Comparison of ENCODE assay signal across 11 mouse cellular contexts in genomic region chr19:41850021-41850718, GRCm38 (mm10). TPM values are rescaled to one million over a fixed set of nuclear protein-coding genes. Genes with fewer than 3 reads are reported as not detected.
A peak's percentile ranks its signal among the peaks of the same experiment; 100 is the strongest.
DNase-seq lines count a peak whose midpoint lies in the region; ATAC-seq lines count a peak whose summit lies in the region.
"Had no signal": no experiment of that assay in that cellular context is flagged by ENCODE, and none has a peak within 500 bp of the region (broad histone marks: within the 10 kb centered on the region; RNA-seq: fewer than 3 reads in every experiment).

No protein-coding gene starts in this region.

- H3K36me3 ChIP-seq in kidney, embryonic 14.5 days (ENCODE audit: control insufficient read depth, insufficient read depth, low read length): no peaks in the 10 kb centered on the region
- H3K36me3 ChIP-seq in embryonic facial prominence, embryonic 15.5 days: no peaks in the 10 kb centered on the region
- H3K36me3 ChIP-seq in hindbrain, embryonic 16.5 days (ENCODE audit: control insufficient read depth, insufficient read depth, low read length): no peaks in the 10 kb centered on the region
- no peaks in the 10 kb centered on the region for H3K36me3 ChIP-seq in neural tube, embryonic 12.5 days

- no peak for ATAC-seq in kidney, embryonic 14.5 days (ENCODE audit: low FRiP score, low TSS enrichment)
- no peak for ATAC-seq in embryonic facial prominence, embryonic 15.5 days (ENCODE audit: insufficient number of reproducible peaks, low FRiP score, low TSS enrichment, low read depth)
- ATAC-seq in hindbrain, embryonic 16.5 days: no peak
- ATAC-seq in neural tube, embryonic 12.5 days (ENCODE audit: low FRiP score, low read depth): no peak

- H3K27me3 ChIP-seq in kidney, embryonic 14.5 days (ENCODE audit: control insufficient read depth, insufficient read depth, low read length): no peaks in the 10 kb centered on the region
- 0 out of 2 replicates have a peak, but pooled peaks cover 3% of the 10 kb centered on the region for H3K27me3 ChIP-seq in embryonic facial prominence, embryonic 15.5 days
- H3K27me3 ChIP-seq in hindbrain, embryonic 16.5 days (replicated peaks; ENCODE audit: control insufficient read depth, insufficient read depth, low read length): no peaks in the 10 kb centered on the region
- H3K27me3 ChIP-seq in neural tube, embryonic 12.5 days (replicated peaks): no peaks in the 10 kb centered on the region

- no peak overlapping the region for H3K4me3 ChIP-seq in kidney, embryonic 14.5 days (ENCODE audit: low read length)
- no peak overlapping the region for H3K4me3 ChIP-seq in embryonic facial prominence, embryonic 15.5 days (replicated peaks)
- no peak overlapping the region for H3K4me3 ChIP-seq in hindbrain, embryonic 16.5 days (ENCODE audit: low read length)
- H3K4me3 ChIP-seq in neural tube, embryonic 12.5 days: no peak overlapping the region

- 17% methylated on average over 6 of the region's 6 CpGs for WGBS in kidney, embryonic 14.5 days
- 17% methylated on average over 6 of the region's 6 CpGs for WGBS in embryonic facial prominence, embryonic 15.5 days
- WGBS in hindbrain, embryonic 16.5 days: 15% methylated on average over 6 of the region's 6 CpGs
- WGBS in neural tube, embryonic 12.5 days: 11% methylated on average over 6 of the region's 6 CpGs

- H3K4me1 ChIP-seq in kidney, embryonic 14.5 days (ENCODE audit: control insufficient read depth, insufficient read depth, low read length): peaks cover 21% of the 10 kb centered on the region; the same call in 1 of the 2 replicates
- H3K4me1 ChIP-seq in embryonic facial prominence, embryonic 15.5 days: peaks cover 29% of the 10 kb centered on the region
- peaks cover 21% of the 10 kb centered on the region for H3K4me1 ChIP-seq in hindbrain, embryonic 16.5 days (ENCODE audit: control insufficient read depth, insufficient read depth, low read depth, low read length)
- H3K4me1 ChIP-seq in neural tube, embryonic 12.5 days: peaks cover 32% of the 10 kb centered on the region

- H3K4me2 ChIP-seq in kidney, embryonic 14.5 days (replicated peaks; ENCODE audit: low read depth, low read length): no peak overlapping the region; the same call in 1 of the 2 replicates
- no peak overlapping the region for H3K4me2 ChIP-seq in embryonic facial prominence, embryonic 15.5 days (replicated peaks)
- H3K4me2 ChIP-seq in hindbrain, embryonic 16.5 days (ENCODE audit: low read length): no peak overlapping the region
- H3K4me2 ChIP-seq in neural tube, embryonic 12.5 days (replicated peaks): peak overlapping the region; percentile 44

- no peak overlapping the region for H3K9ac ChIP-seq in kidney, embryonic 14.5 days (ENCODE audit: low read depth, low read length)
- no peak overlapping the region for H3K9ac ChIP-seq in embryonic facial prominence, embryonic 15.5 days
- H3K9ac ChIP-seq in hindbrain, embryonic 16.5 days (ENCODE audit: low read depth, low read length): no peak overlapping the region
- no peak overlapping the region for H3K9ac ChIP-seq in neural tube, embryonic 12.5 days

- DNase-seq in kidney, postnatal 36 days: no peak
- DNase-seq in layer of hippocampus, postnatal 10 days (ENCODE audit: low spot score in 2 of 2): no peak
- DNase-seq in layer of hippocampus, postnatal 25 days (ENCODE audit: extremely low spot score in 1 of 2, low spot score in 1 of 2): no peak
- no peak for DNase-seq in cerebellum, postnatal 4 days (ENCODE audit: low spot score in 2 of 2)
- DNase-seq: adrenal gland, postnatal 25 days; cerebellum, postnatal 36 days had no signal

- H3K27ac ChIP-seq in kidney, embryonic 14.5 days (ENCODE audit: low read depth, low read length): peak overlapping the region; percentile 88
- peak overlapping the region; percentile 68 for H3K27ac ChIP-seq in embryonic facial prominence, embryonic 15.5 days (replicated peaks)
- H3K27ac ChIP-seq in hindbrain, embryonic 16.5 days (ENCODE audit: low read depth, low read length): peak overlapping the region; percentile 72
- H3K27ac ChIP-seq in neural tube, embryonic 12.5 days: peak overlapping the region; percentile 88
- H3K27ac ChIP-seq: macrophage had no signal

- no peaks in the 10 kb centered on the region for H3K9me3 ChIP-seq in kidney, embryonic 14.5 days (ENCODE audit: control insufficient read depth, low read length)
- H3K9me3 ChIP-seq in embryonic facial prominence, embryonic 15.5 days (replicated peaks): no peaks in the 10 kb centered on the region
- H3K9me3 ChIP-seq in hindbrain, embryonic 16.5 days (ENCODE audit: control insufficient read depth, low read length): no peaks in the 10 kb centered on the region
- no peaks in the 10 kb centered on the region for H3K9me3 ChIP-seq in neural tube, embryonic 12.5 days

RNA-seq across cellular contexts. Expression of gene Frat2, which starts 2.2 kb away (rescaled TPM):
- 5.4 and 7.5 TPM in 2 replicates for polyA plus RNA-seq in kidney, embryonic 14.5 days (2014; fragmentation: Nextera tagmentation; extraction: Ambion mirVana)
- polyA plus RNA-seq in embryonic facial prominence, embryonic 15.5 days (2015; fragmentation: Nextera tagmentation; extraction: Ambion mirVana): 5.6 and 7.1 TPM in 2 replicates
- polyA plus RNA-seq in hindbrain, embryonic 16.5 days (2015; fragmentation: Nextera tagmentation; extraction: Ambion mirVana): 4.3 and 4.6 TPM in 2 replicates
- polyA plus RNA-seq in neural tube, embryonic 12.5 days (2016; fragmentation: Nextera tagmentation; extraction: Ambion mirVana): 19.3 and 19.7 TPM in 2 replicates
- 10 to 100 TPM; 19.1 to 19.4 TPM for total RNA-seq in layer of hippocampus, postnatal 10 days (2021)
- total RNA-seq in layer of hippocampus, postnatal 25 days (2021): 10 to 100 TPM; 13.9 to 14.9 TPM

RNA-seq across cellular contexts. Expression of gene Frat1, which starts 20.4 kb away (rescaled TPM):
- 5.7 and 6.6 TPM in 2 replicates for polyA plus RNA-seq in kidney, embryonic 14.5 days (2014; fragmentation: Nextera tagmentation; extraction: Ambion mirVana)
- polyA plus RNA-seq in embryonic facial prominence, embryonic 15.5 days (2015; fragmentation: Nextera tagmentation; extraction: Ambion mirVana): 6.6 and 7.0 TPM in 2 replicates
- 18.2 and 19.6 TPM in 2 replicates for polyA plus RNA-seq in hindbrain, embryonic 16.5 days (2015; fragmentation: Nextera tagmentation; extraction: Ambion mirVana)
- 15.2 and 19.1 TPM in 2 replicates for polyA plus RNA-seq in neural tube, embryonic 12.5 days (2016; fragmentation: Nextera tagmentation; extraction: Ambion mirVana)
- 10 to 100 TPM; 21.1 to 23.0 TPM for total RNA-seq in layer of hippocampus, postnatal 10 days (2021)
- 10 to 100 TPM; 22.4 to 24.8 TPM for total RNA-seq in layer of hippocampus, postnatal 25 days (2021)

RNA-seq across cellular contexts. Expression of gene Rrp12, which starts 45.8 kb away (rescaled TPM):
- polyA plus RNA-seq in kidney, embryonic 14.5 days (2014; fragmentation: Nextera tagmentation; extraction: Ambion mirVana): 7.8 and 15.8 TPM in 2 replicates
- 16.1 and 16.7 TPM in 2 replicates for polyA plus RNA-seq in embryonic facial prominence, embryonic 15.5 days (2015; fragmentation: Nextera tagmentation; extraction: Ambion mirVana)
- 16.6 and 21.2 TPM in 2 replicates for polyA plus RNA-seq in hindbrain, embryonic 16.5 days (2015; fragmentation: Nextera tagmentation; extraction: Ambion mirVana)
- 19.6 and 20.4 TPM in 2 replicates for polyA plus RNA-seq in neural tube, embryonic 12.5 days (2016; fragmentation: Nextera tagmentation; extraction: Ambion mirVana)
- 10 to 100 TPM; 36.3 to 37.1 TPM for total RNA-seq in layer of hippocampus, postnatal 10 days (2021)
- 10 to 100 TPM; 32.9 to 33.5 TPM for total RNA-seq in layer of hippocampus, postnatal 25 days (2021)

RNA-seq across cellular contexts. Expression of gene Arhgap19, which starts 48.3 kb away (rescaled TPM):
- 23.9 and 38.1 TPM in 2 replicates for polyA plus RNA-seq in kidney, embryonic 14.5 days (2014; fragmentation: Nextera tagmentation; extraction: Ambion mirVana)
- polyA plus RNA-seq in embryonic facial prominence, embryonic 15.5 days (2015; fragmentation: Nextera tagmentation; extraction: Ambion mirVana): 17.3 and 17.5 TPM in 2 replicates
- polyA plus RNA-seq in hindbrain, embryonic 16.5 days (2015; fragmentation: Nextera tagmentation; extraction: Ambion mirVana): 3.8 and 5.9 TPM in 2 replicates
- 21.2 and 22.0 TPM in 2 replicates for polyA plus RNA-seq in neural tube, embryonic 12.5 days (2016; fragmentation: Nextera tagmentation; extraction: Ambion mirVana)
- 1 to 10 TPM; 3.6 to 4.4 TPM for total RNA-seq in layer of hippocampus, postnatal 10 days (2021)
- 1 to 10 TPM; 2.4 to 2.5 TPM for total RNA-seq in layer of hippocampus, postnatal 25 days (2021)
